Mouse (Mus musculus): ENCODE results near the gene Prkag3. TPM values are rescaled to one million over a fixed set of nuclear protein-coding genes. Genes with fewer than 3 reads are reported as not detected.
A peak's percentile ranks its signal among the peaks of the same experiment; 100 is the strongest.

Prkag3 gene
- polyA plus RNA-seq, 1 experiment, result 0.06 TPM

DNA sequence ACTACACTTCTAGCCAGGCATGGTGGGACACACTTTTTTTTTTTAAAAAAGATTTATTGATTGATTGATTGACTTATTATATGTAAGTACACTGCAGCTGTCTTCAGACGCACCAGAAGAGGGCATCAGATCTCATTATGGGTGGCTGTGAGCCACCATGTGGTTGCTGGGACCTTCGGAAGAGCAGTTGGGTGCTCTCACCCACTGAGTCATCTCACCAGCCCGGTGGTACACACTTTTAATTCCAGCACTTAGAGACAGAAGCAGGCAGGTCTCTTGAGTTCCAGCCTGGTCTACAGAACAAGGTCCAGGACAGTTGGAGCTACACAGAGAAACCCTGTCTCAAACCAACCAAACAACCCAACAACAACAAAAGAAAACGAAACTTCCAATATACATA, 37.0 kb downstream of the Prkag3 start:
- H3K36me3 ChIP-seq (ENCODE audit: control insufficient read depth, insufficient read depth, low read length), result no peaks in the 10 kb centered on the region
- no peak for DNase-seq (ENCODE audit: low read depth in 1 of 2, low spot score in 2 of 2)
- peak overlapping the region; percentile 69 for H3K27ac ChIP-seq (ENCODE audit: insufficient read depth, low read length)
- no peaks in the 10 kb centered on the region for H3K27me3 ChIP-seq (ENCODE audit: control insufficient read depth, insufficient read depth, low read length)
- TF ChIP-seq POLR2A (IDR thresholded peaks at IDR 0.05; ENCODE audit: low read depth, low read length), result no peak
- TF ChIP-seq CTCF (IDR thresholded peaks at IDR 0.05; ENCODE audit: extremely low read depth, insufficient read depth, insufficient read length, insufficient replicate concordance), result no peak
- peaks cover 10% of the 10 kb centered on the region for H3K4me1 ChIP-seq (ENCODE audit: control insufficient read depth, insufficient read depth, insufficient read length)
- WGBS, result 35% methylated on average over 4 of the region's 4 CpGs
- H3K4me3 ChIP-seq (ENCODE audit: extremely low read depth, insufficient read depth, insufficient read length), result peak overlapping the region; percentile 33

DNA sequence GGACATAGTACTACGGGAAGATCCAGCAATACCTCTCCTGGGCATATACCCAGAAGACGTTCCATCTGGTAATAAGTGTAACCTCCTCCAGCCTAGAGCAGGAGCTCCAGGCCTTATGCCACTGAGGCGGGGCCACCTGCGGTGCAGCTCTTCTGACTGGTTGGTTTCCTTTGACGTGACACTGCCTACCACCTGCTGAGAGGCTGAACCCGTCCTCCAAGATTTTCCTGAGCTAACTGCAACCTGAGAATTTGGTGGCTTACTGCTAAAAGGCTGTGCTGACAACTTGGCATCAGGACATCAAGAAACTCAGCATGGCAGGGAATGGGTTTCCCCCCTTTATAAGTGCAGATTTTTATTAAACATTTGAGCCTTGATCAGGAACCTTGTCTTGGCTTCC, 39.5 kb downstream of the Prkag3 start:
- Histone ChIP-seq H3K4me3 (ENCODE audit: extremely low read depth, insufficient read depth, insufficient read length) (no peak overlapping the region), H3K27me3 (ENCODE audit: control insufficient read depth, insufficient read depth, low read length) (no peaks in the 10 kb centered on the region), H3K27ac (ENCODE audit: insufficient read depth, low read length) (no peak overlapping the region), H3K4me1 (ENCODE audit: control insufficient read depth, insufficient read depth, insufficient read length) (peaks cover 6% of the 10 kb centered on the region), H3K36me3 (ENCODE audit: control insufficient read depth, insufficient read depth, low read length) (no peaks in the 10 kb centered on the region)
- TF ChIP-seq POLR2A (IDR thresholded peaks at IDR 0.05; ENCODE audit: low read depth, low read length) (no peak), CTCF (IDR thresholded peaks at IDR 0.05; ENCODE audit: extremely low read depth, insufficient read depth, insufficient read length, insufficient replicate concordance) (no peak)
- no peak for DNase-seq (ENCODE audit: low read depth in 1 of 2, low spot score in 2 of 2)
- WGBS, result 86% methylated on average over 6 of the region's 6 CpGs

DNA sequence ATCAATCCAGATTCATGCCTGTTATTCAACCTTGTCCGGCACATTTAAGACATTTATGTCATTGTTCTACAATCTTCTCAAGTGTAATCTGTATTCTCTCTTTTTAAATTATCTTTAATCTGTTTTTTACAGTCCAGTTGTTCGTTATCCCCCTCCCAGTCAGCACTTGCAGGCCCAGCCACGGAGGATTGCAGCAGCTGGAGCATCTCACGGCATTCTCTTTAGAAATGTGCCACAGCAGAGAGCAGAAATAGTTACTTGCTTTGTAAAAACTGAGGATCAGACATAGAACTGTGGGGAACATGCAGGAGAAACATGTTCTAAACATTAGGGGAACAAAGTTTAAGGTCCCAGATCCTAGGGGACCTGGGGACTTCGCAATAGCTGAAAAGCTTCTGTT, 44.0 kb downstream of the Prkag3 start:
- Histone ChIP-seq H3K4me3 (ENCODE audit: extremely low read depth, insufficient read depth, insufficient read length) (no peak overlapping the region), H3K27ac (ENCODE audit: insufficient read depth, low read length) (no peak overlapping the region), H3K36me3 (ENCODE audit: control insufficient read depth, insufficient read depth, low read length) (no peaks in the 10 kb centered on the region), H3K4me1 (ENCODE audit: control insufficient read depth, insufficient read depth, insufficient read length) (peaks cover 3% of the 10 kb centered on the region; the same call in 1 of the 2 replicates), H3K27me3 (ENCODE audit: control insufficient read depth, insufficient read depth, low read length) (no peaks in the 10 kb centered on the region)
- TF ChIP-seq POLR2A (IDR thresholded peaks at IDR 0.05; ENCODE audit: low read depth, low read length) (no peak), CTCF (IDR thresholded peaks at IDR 0.05; ENCODE audit: extremely low read depth, insufficient read depth, insufficient read length, insufficient replicate concordance) (no peak)
- DNase-seq (ENCODE audit: low read depth in 1 of 2, low spot score in 2 of 2), result no peak
- 86% methylated on average over 5 of the region's 5 CpGs for WGBS

DNA sequence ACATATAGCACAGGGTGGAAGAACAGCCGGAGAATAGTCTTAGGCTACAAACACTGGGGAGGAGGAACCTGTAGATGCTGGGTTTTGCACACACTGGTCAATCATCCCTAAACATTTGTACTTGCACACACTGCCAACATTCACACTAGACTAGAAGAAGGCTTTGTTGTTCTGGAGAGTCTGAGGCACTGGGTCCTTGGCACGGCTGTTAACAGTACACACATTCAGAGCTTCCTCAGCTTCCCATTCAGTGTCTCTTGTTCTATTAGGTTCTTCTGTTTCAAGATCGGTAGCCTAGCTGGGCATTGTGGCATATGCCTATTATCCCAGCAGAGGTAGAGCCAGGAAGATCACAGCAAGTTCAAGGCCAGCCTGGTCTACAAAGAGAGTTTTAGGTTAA, 44.9 kb downstream of the Prkag3 start:
- WGBS, result 94% methylated on average over 3 of the region's 3 CpGs

DNA sequence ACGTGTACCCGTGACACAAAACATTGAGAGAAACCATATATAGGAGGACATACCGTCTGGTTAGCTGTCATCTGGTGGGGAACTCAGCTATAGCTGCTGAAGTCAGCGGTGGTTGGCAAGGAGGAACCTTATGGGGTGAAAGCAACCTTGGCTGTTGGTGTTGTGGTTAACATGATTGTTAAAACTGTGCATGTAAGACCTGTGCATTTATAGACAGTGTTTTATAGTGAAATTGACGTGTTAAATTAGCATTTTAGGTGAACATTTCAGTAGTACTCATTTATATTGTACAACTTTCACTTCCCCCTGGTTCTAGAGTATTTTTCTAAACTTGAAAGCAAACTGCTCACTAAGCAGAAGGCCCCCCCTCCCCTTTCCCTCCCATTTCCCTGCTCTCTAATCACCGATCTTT, 46.9 kb downstream of the Prkag3 start:
- no peak for TF ChIP-seq CTCF (IDR thresholded peaks at IDR 0.05; ENCODE audit: extremely low read depth, insufficient read depth, insufficient read length, insufficient replicate concordance)
- no peak for TF ChIP-seq POLR2A (IDR thresholded peaks at IDR 0.05; ENCODE audit: low read depth, low read length)
- Histone ChIP-seq H3K27me3 (ENCODE audit: control insufficient read depth, insufficient read depth, low read length) (no peaks in the 10 kb centered on the region), H3K36me3 (ENCODE audit: control insufficient read depth, insufficient read depth, low read length) (peaks cover 4% of the 10 kb centered on the region), H3K4me1 (ENCODE audit: control insufficient read depth, insufficient read depth, insufficient read length) (peaks cover 3% of the 10 kb centered on the region; the same call in 1 of the 2 replicates), H3K4me3 (ENCODE audit: extremely low read depth, insufficient read depth, insufficient read length) (no peak overlapping the region), H3K27ac (ENCODE audit: insufficient read depth, low read length) (peak overlapping the region; percentile 7; the same call in 1 of the 2 replicates)
- peak in 1 of 2 experiments; percentile 11 for DNase-seq (ENCODE audit: low read depth in 1 of 2, low spot score in 2 of 2)
- WGBS, result 22% methylated on average over 6 of the region's 6 CpGs

More for the DNA sequence above, 44.9 kb downstream of the Prkag3 start:
- TF ChIP-seq CTCF (IDR thresholded peaks at IDR 0.05; ENCODE audit: extremely low read depth, insufficient read depth, insufficient read length, insufficient replicate concordance) (no peak), POLR2A (IDR thresholded peaks at IDR 0.05; ENCODE audit: low read depth, low read length) (no peak)
- peaks cover 3% of the 10 kb centered on the region; the same call in 1 of the 2 replicates for H3K4me1 ChIP-seq (ENCODE audit: control insufficient read depth, insufficient read depth, insufficient read length)
- no peaks in the 10 kb centered on the region for H3K27me3 ChIP-seq (ENCODE audit: control insufficient read depth, insufficient read depth, low read length)
- H3K27ac ChIP-seq (ENCODE audit: insufficient read depth, low read length), result no peak overlapping the region
- H3K36me3 ChIP-seq (ENCODE audit: control insufficient read depth, insufficient read depth, low read length), result no peaks in the 10 kb centered on the region
- H3K4me3 ChIP-seq (ENCODE audit: extremely low read depth, insufficient read depth, insufficient read length), result no peak overlapping the region
- DNase-seq (ENCODE audit: low read depth in 1 of 2, low spot score in 2 of 2), result no peak

DNA sequence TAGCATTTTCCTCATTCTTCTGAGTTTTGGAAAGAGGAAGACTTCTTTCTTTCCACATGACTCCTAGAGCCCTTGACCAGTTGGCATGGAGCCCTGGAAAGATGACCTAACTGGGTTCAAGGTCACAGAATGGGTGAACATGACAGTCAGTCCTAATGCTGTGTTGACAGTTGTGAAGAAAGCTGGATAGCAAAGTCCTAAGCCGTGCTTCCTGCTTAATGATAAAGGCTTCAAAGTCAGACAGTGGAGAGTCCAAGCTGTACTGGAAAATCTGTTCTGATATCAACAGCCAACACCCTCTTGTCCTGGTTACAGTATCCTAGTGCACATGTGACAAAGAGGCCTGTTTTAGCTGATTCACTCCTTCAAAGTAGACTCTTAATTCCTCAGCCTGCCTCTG, 50.2 kb downstream of the Prkag3 start:
- no peaks in the 10 kb centered on the region for H3K27me3 ChIP-seq (ENCODE audit: control insufficient read depth, insufficient read depth, low read length)
- H3K36me3 ChIP-seq (ENCODE audit: control insufficient read depth, insufficient read depth, low read length), result peaks cover 6% of the 10 kb centered on the region
- 82% methylated on average over 1 of the region's 1 CpGs for WGBS
- no peak overlapping the region for H3K27ac ChIP-seq (ENCODE audit: insufficient read depth, low read length)
- DNase-seq (ENCODE audit: low read depth in 1 of 2, low spot score in 2 of 2), result no peak
- peaks cover 3% of the 10 kb centered on the region; the same call in 1 of the 2 replicates for H3K4me1 ChIP-seq (ENCODE audit: control insufficient read depth, insufficient read depth, insufficient read length)
- no peak overlapping the region for H3K4me3 ChIP-seq (ENCODE audit: extremely low read depth, insufficient read depth, insufficient read length)
- no peak for TF ChIP-seq POLR2A (IDR thresholded peaks at IDR 0.05; ENCODE audit: low read depth, low read length)
- no peak for TF ChIP-seq CTCF (IDR thresholded peaks at IDR 0.05; ENCODE audit: extremely low read depth, insufficient read depth, insufficient read length, insufficient replicate concordance)

GRCm38 (mm10) chr1:74698353-74698752, 50.7 kb downstream of the Prkag3 start:
- TF ChIP-seq POLR2A (IDR thresholded peaks at IDR 0.05; ENCODE audit: low read depth, low read length), result no peak
- no peak for TF ChIP-seq CTCF (IDR thresholded peaks at IDR 0.05; ENCODE audit: extremely low read depth, insufficient read depth, insufficient read length, insufficient replicate concordance)
- peaks cover 6% of the 10 kb centered on the region for H3K36me3 ChIP-seq (ENCODE audit: control insufficient read depth, insufficient read depth, low read length)
- WGBS, result 91% methylated on average over 1 of the region's 1 CpGs
- DNase-seq (ENCODE audit: low read depth in 1 of 2, low spot score in 2 of 2), result no peak
- no peak overlapping the region for H3K4me3 ChIP-seq (ENCODE audit: extremely low read depth, insufficient read depth, insufficient read length)
- H3K27me3 ChIP-seq (ENCODE audit: control insufficient read depth, insufficient read depth, low read length), result no peaks in the 10 kb centered on the region
- no peak overlapping the region for H3K27ac ChIP-seq (ENCODE audit: insufficient read depth, low read length)
- peaks cover 3% of the 10 kb centered on the region; the same call in 1 of the 2 replicates for H3K4me1 ChIP-seq (ENCODE audit: control insufficient read depth, insufficient read depth, insufficient read length)
